Mouse (Mus musculus) megakaryocyte, embryonic 14.5 days (primary cell): ENCODE data around the gene Kcnk1. TPM values are rescaled to one million over a fixed set of nuclear protein-coding genes. Genes with fewer than 3 reads are reported as not detected.

Experiments
- H3K27me3 ChIP-seq: replicated peaks from 2 replicates; pipeline ENCODE3; 2012; ENCODE audit warnings: inconsistent platforms
- H3K36me3 ChIP-seq: replicated peaks from 2 replicates; pipeline ENCODE3; 2012; ENCODE audit warnings: low read length, inconsistent platforms, mixed read lengths
- H3K4me1 ChIP-seq: 2 replicates; pipeline ENCODE4 v1.6.1; 2012; ENCODE audit warnings: inconsistent platforms
- H3K4me3 ChIP-seq: replicated peaks from 2 replicates; pipeline ENCODE3; 2012; ENCODE audit warnings: moderate library complexity, mild to moderate bottlenecking, inconsistent platforms
- H3K9me3 ChIP-seq: 2 replicates; pipeline ENCODE4 v1.6.1; 2012; ENCODE audit warnings: inconsistent platforms
- FLI1 ChIP-seq: IDR thresholded peaks from 2 replicates; pipeline ENCODE4 v1.6.1; 2012; ENCODE audit warnings: low read length, inconsistent platforms, mixed read lengths
- GATA1 ChIP-seq: IDR thresholded peaks from 3 replicates; pipeline ENCODE4 v1.6.1; 2012; ENCODE audit warnings: mixed read lengths, low read length, inconsistent platforms, borderline replicate concordance
- polyA plus RNA-seq: library from polyadenylated mRNA; stranded (reverse); fragments of >175 nt; gene quantifications from 2 replicates; pipeline ENCODE4 v1.2.3, GENCODE M21; 2012; ENCODE audit warnings: low replicate concordance; ENCODE audit not compliant: insufficient read depth

Gene Kcnk1
- polyA plus RNA-seq = not detected in 2 replicates

GRCm38 (mm10) chr8:125995101-125995986, at the start of gene Kcnk1:
TSS of gene Kcnk1 (plus strand) at chr8:125995170.
- Histone ChIP-seq H3K27me3 (peaks cover 48% of the 10 kb centered on the region), H3K4me3 (no peak within 1 kb of the TSS), H3K4me1 (no peaks in the 10 kb centered on the region), H3K9me3 (no peaks in the 10 kb centered on the region; the same call in 1 of the 2 replicates), H3K36me3 (no peaks in the 10 kb centered on the region)
- TF ChIP-seq FLI1 (no peak), GATA1 (no peak)

- H3K9me3 ChIP-seq = peaks cover 10% of the 10 kb centered on the region; the same call in 1 of the 2 replicates
- peaks cover 11% of the 10 kb centered on the region for H3K27me3 ChIP-seq
Observed at GRCm38 (mm10) chr8:125948696-125949308, 46.2 kb upstream of the Kcnk1 start.

GRCm38 (mm10) chr8:125950007-125950940, 44.7 kb upstream of the Kcnk1 start:
- Histone ChIP-seq H3K4me3 (no peak overlapping the region), H3K27me3 (peaks cover 11% of the 10 kb centered on the region), H3K36me3 (no peaks in the 10 kb centered on the region), H3K9me3 (0 out of 2 replicates have a peak, but pooled peaks cover 5% of the 10 kb centered on the region), H3K4me1 (no peaks in the 10 kb centered on the region)
- TF ChIP-seq GATA1 (no peak), FLI1 (no peak)

More at GRCm38 (mm10) chr8:125948696-125949308, 46.2 kb upstream of the Kcnk1 start:
- Histone ChIP-seq H3K4me1 (no peaks in the 10 kb centered on the region), H3K36me3 (no peaks in the 10 kb centered on the region), H3K4me3 (no peak overlapping the region)
- no peak for TF ChIP-seq GATA1
- no peak for TF ChIP-seq FLI1

- no peaks in the 10 kb centered on the region for H3K36me3 ChIP-seq
- no peak for TF ChIP-seq GATA1
- TF ChIP-seq FLI1 = no peak
- H3K27me3 ChIP-seq = peaks cover 11% of the 10 kb centered on the region
Observed at GRCm38 (mm10) chr8:125955671-125956070, 39.3 kb upstream of the Kcnk1 start.

GRCm38 (mm10) chr8:125956796-125957195, 38.2 kb upstream of the Kcnk1 start:
- TF ChIP-seq FLI1 = no peak
- no peak for TF ChIP-seq GATA1
- Histone ChIP-seq H3K27me3 (peaks cover 4% of the 10 kb centered on the region), H3K4me3 (no peak overlapping the region), H3K36me3 (no peaks in the 10 kb centered on the region), H3K4me1 (no peaks in the 10 kb centered on the region), H3K9me3 (peaks cover 14% of the 10 kb centered on the region)

More at GRCm38 (mm10) chr8:125955671-125956070, 39.3 kb upstream of the Kcnk1 start:
- no peak overlapping the region for H3K4me3 ChIP-seq
- peaks cover 5% of the 10 kb centered on the region for H3K9me3 ChIP-seq
- H3K4me1 ChIP-seq = no peaks in the 10 kb centered on the region

GRCm38 (mm10) chr8:125957226-125957993, 37.6 kb upstream of the Kcnk1 start:
- Histone ChIP-seq H3K4me1 (no peaks in the 10 kb centered on the region), H3K9me3 (peaks cover 14% of the 10 kb centered on the region), H3K27me3 (peaks cover 4% of the 10 kb centered on the region)

DNA sequence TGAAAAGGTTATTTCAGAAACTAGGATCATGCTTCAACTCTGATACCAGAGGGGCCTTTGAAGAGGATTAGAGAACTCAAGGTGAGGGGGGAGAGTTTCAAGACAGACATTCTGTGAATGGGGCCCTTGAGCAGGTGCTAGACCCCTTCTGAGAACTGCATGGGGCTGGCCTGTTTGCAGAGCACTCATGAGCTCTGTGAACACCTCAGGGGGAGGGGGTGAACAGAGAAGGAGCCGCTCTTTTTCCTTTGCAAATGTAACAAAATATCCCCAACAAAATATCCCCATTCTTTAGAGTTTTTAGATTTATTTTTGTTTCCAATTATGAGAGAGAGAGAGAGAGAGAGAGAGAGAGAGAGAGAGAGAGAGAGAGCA, 37.0 kb upstream of the Kcnk1 start:
- Histone ChIP-seq H3K36me3 (no peaks in the 10 kb centered on the region), H3K9me3 (peaks cover 14% of the 10 kb centered on the region), H3K27me3 (peaks cover 2% of the 10 kb centered on the region), H3K4me1 (no peaks in the 10 kb centered on the region), H3K4me3 (no peak overlapping the region)
- TF ChIP-seq GATA1 = no peak

More at GRCm38 (mm10) chr8:125957226-125957993, 37.6 kb upstream of the Kcnk1 start:
- Histone ChIP-seq H3K4me3 (no peak overlapping the region), H3K36me3 (no peaks in the 10 kb centered on the region)
- no peak for TF ChIP-seq GATA1
- TF ChIP-seq FLI1 = no peak

DNA sequence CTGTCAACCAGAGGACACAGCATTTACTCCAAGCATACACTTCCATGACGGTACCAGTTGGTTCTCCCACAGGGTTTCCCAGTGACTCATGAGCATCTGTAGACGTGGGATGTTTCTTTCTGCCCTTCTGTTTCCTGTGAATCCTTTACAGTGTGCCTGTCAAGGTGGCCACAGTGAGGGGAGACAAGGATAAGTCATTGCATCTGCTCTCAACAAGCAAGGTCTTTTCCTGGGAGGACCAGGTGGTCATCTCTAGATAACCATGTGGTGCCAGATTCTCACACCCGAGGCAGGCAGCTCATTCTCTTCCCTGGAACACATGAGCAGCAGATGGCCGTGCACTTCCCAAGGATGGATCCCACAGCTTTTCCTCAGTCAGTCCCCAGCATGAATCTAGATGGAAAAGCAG, 35.6 kb upstream of the Kcnk1 start:
- Histone ChIP-seq H3K36me3 (no peaks in the 10 kb centered on the region), H3K4me1 (no peaks in the 10 kb centered on the region), H3K9me3 (peaks cover 14% of the 10 kb centered on the region), H3K27me3 (peaks cover 11% of the 10 kb centered on the region), H3K4me3 (no peak overlapping the region)
- TF ChIP-seq FLI1 = no peak
- TF ChIP-seq GATA1 = no peak

DNA sequence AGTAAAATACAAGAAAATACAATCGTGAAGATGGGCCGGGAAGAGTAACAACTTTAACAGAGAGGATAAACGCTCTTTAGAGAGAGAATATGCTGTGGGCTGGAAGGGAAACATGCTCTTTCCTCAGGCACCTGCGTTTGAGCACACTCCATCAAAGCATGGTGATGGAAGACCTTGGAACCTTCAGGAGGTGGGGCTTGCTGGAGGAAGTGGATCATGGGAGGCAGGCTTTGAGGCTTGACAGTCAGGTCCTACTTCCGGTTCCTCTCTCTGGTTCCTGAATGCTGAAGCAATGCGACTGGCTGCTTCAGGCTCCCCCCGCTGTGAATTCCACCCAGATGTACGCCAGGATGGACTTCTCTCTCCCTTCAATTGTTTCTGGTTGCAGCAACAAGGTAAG, 34.9 kb upstream of the Kcnk1 start:
- Histone ChIP-seq H3K9me3 (peaks cover 14% of the 10 kb centered on the region), H3K36me3 (no peaks in the 10 kb centered on the region), H3K4me1 (no peaks in the 10 kb centered on the region), H3K4me3 (no peak overlapping the region), H3K27me3 (peaks cover 13% of the 10 kb centered on the region)
- no peak for TF ChIP-seq FLI1
